Mouse (Mus musculus): ENCODE results near the gene Pla2g4a.

- TF ChIP-seq CTCF (IDR thresholded peaks at IDR 0.05; ENCODE audit: borderline replicate concordance, insufficient read depth, low read length) = no peak
- no peak for TF ChIP-seq POLR2A (IDR thresholded peaks at IDR 0.05; ENCODE audit: low read depth, low read length)
These were observed 89.5 kb downstream of the Pla2g4a start for GRCm38 (mm10) chr1:149871625-149872024.

Data from embryonic fibroblast, embryonic 13.5 days (primary cell).